Mouse (Mus musculus): ENCODE data around the gene Haus5. TPM values are rescaled to one million over a fixed set of nuclear protein-coding genes. Genes with fewer than 3 reads are reported as not detected.

The Haus5 gene
- polyA plus RNA-seq, 1 experiment from 2014 or later = 63.5 TPM

- H3K9ac ChIP-seq = peak within 1 kb of the TSS; percentile 89
- WGBS = 2% methylated on average over 44 of the region's 44 CpGs
- DNase-seq (peak; percentile 97), ATAC-seq (ENCODE audit: insufficient read depth) (peak; percentile 96)
- peak within 1 kb of the TSS; percentile 68 for H3K4me2 ChIP-seq
- TF ChIP-seq CTCF (IDR thresholded peaks at IDR 0.05; ENCODE audit: low read depth) = no peak
- no peaks in the 10 kb centered on the region for H3K27me3 ChIP-seq (ENCODE audit: insufficient read depth, low read length)
- peaks cover 35% of the 10 kb centered on the region for H3K36me3 ChIP-seq (ENCODE audit: insufficient read depth)
- 0 out of 2 replicates have a peak, but pooled peaks cover 5% of the 10 kb centered on the region for H3K4me1 ChIP-seq (ENCODE audit: insufficient read depth)
- H3K27ac ChIP-seq (ENCODE audit: low read depth) = peak within 1 kb of the TSS; percentile 25; the same call in 1 of the 2 replicates
- H3K9me3 ChIP-seq (ENCODE audit: low read depth, low read length) = no peaks in the 10 kb centered on the region
- peak within 1 kb of the TSS; percentile 91 for H3K4me3 ChIP-seq (ENCODE audit: low read depth, low read length)
These were observed 39.0 kb downstream of the Haus5 start, which contains the start of gene Cox6b1 for GRCm38 (mm10) chr7:30625530-30626384. Gene Cox6b1, minus strand, starts transcription at chr7:30626151.

- 92% methylated on average over 3 of the region's 3 CpGs for WGBS
- Histone ChIP-seq H3K4me2 (no peak overlapping the region), H3K36me3 (ENCODE audit: insufficient read depth) (peaks cover 80% of the 10 kb centered on the region), H3K9me3 (ENCODE audit: low read depth, low read length) (no peaks in the 10 kb centered on the region), H3K4me1 (ENCODE audit: insufficient read depth) (no peaks in the 10 kb centered on the region), H3K27ac (ENCODE audit: low read depth) (no peak overlapping the region), H3K27me3 (ENCODE audit: insufficient read depth, low read length) (no peaks in the 10 kb centered on the region), H3K4me3 (ENCODE audit: low read depth, low read length) (no peak overlapping the region), H3K9ac (no peak overlapping the region)
- DNase-seq = peak; percentile 51
- peak; percentile 61 for TF ChIP-seq CTCF (IDR thresholded peaks at IDR 0.05; ENCODE audit: low read depth)
- no peak for ATAC-seq (ENCODE audit: insufficient read depth)
These were observed 45.6 kb downstream of the Haus5 start for GRCm38 (mm10) chr7:30619202-30619601.

GRCm38 (mm10) chr7:30618658-30619057 lies 46.1 kb downstream of the Haus5 start:
- no peaks in the 10 kb centered on the region for H3K27me3 ChIP-seq (ENCODE audit: insufficient read depth, low read length)
- WGBS = 92% methylated on average over 9 of the region's 9 CpGs

GRCm38 (mm10) chr7:30615049-30615760 lies 49.6 kb downstream of the Haus5 start:
- Histone ChIP-seq H3K9ac (no peak overlapping the region), H3K9me3 (ENCODE audit: low read depth, low read length) (no peaks in the 10 kb centered on the region), H3K27ac (ENCODE audit: low read depth) (no peak overlapping the region), H3K4me1 (ENCODE audit: insufficient read depth) (no peaks in the 10 kb centered on the region), H3K36me3 (ENCODE audit: insufficient read depth) (peaks cover 47% of the 10 kb centered on the region), H3K27me3 (ENCODE audit: insufficient read depth, low read length) (no peaks in the 10 kb centered on the region), H3K4me2 (no peak overlapping the region), H3K4me3 (ENCODE audit: low read depth, low read length) (no peak overlapping the region)
- no peak for TF ChIP-seq CTCF (IDR thresholded peaks at IDR 0.05; ENCODE audit: low read depth)
- ATAC-seq (ENCODE audit: insufficient read depth) (no peak), DNase-seq (no peak)
- WGBS = 62% methylated on average over 5 of the region's 5 CpGs

More at GRCm38 (mm10) chr7:30618658-30619057, 46.1 kb downstream of the Haus5 start:
- H3K4me2 ChIP-seq = no peak overlapping the region
- H3K36me3 ChIP-seq (ENCODE audit: insufficient read depth) = peaks cover 75% of the 10 kb centered on the region
- no peaks in the 10 kb centered on the region for H3K9me3 ChIP-seq (ENCODE audit: low read depth, low read length)
- ATAC-seq (ENCODE audit: insufficient read depth) = no peak
- no peaks in the 10 kb centered on the region for H3K4me1 ChIP-seq (ENCODE audit: insufficient read depth)
- no peak overlapping the region for H3K4me3 ChIP-seq (ENCODE audit: low read depth, low read length)
- H3K9ac ChIP-seq = no peak overlapping the region
- H3K27ac ChIP-seq (ENCODE audit: low read depth) = no peak overlapping the region
- no peak for DNase-seq
- TF ChIP-seq CTCF (IDR thresholded peaks at IDR 0.05; ENCODE audit: low read depth) = no peak

- ATAC-seq (ENCODE audit: insufficient read depth) (no peak), DNase-seq (peak; percentile 51)
- no peaks in the 10 kb centered on the region for H3K9me3 ChIP-seq (ENCODE audit: low read depth, low read length)
- H3K4me3 ChIP-seq (ENCODE audit: low read depth, low read length) = no peak overlapping the region
- H3K27ac ChIP-seq (ENCODE audit: low read depth) = no peak overlapping the region
- peaks cover 41% of the 10 kb centered on the region for H3K36me3 ChIP-seq (ENCODE audit: insufficient read depth)
- WGBS = 73% methylated on average over 2 of the region's 2 CpGs
- peak; percentile 42 for TF ChIP-seq CTCF (IDR thresholded peaks at IDR 0.05; ENCODE audit: low read depth)
- no peak overlapping the region for H3K9ac ChIP-seq
- no peaks in the 10 kb centered on the region for H3K4me1 ChIP-seq (ENCODE audit: insufficient read depth)
- H3K4me2 ChIP-seq = no peak overlapping the region
- H3K27me3 ChIP-seq (ENCODE audit: insufficient read depth, low read length) = no peaks in the 10 kb centered on the region
These were observed 50.3 kb downstream of the Haus5 start for GRCm38 (mm10) chr7:30614454-30614853.

- Histone ChIP-seq H3K4me2 (no peak overlapping the region), H3K27ac (ENCODE audit: low read depth) (no peak overlapping the region), H3K9me3 (ENCODE audit: low read depth, low read length) (no peaks in the 10 kb centered on the region), H3K36me3 (ENCODE audit: insufficient read depth) (peaks cover 32% of the 10 kb centered on the region), H3K4me1 (ENCODE audit: insufficient read depth) (no peaks in the 10 kb centered on the region), H3K9ac (no peak overlapping the region), H3K27me3 (ENCODE audit: insufficient read depth, low read length) (no peaks in the 10 kb centered on the region), H3K4me3 (ENCODE audit: low read depth, low read length) (no peak overlapping the region)
- TF ChIP-seq CTCF (IDR thresholded peaks at IDR 0.05; ENCODE audit: low read depth) = peak; percentile 72
- ATAC-seq (ENCODE audit: insufficient read depth) (peak; percentile 57; the same call in 1 of the 2 replicates), DNase-seq (peak; percentile 79)
- 21% methylated on average over 14 of the region's 14 CpGs for WGBS
These were observed 51.2 kb downstream of the Haus5 start for GRCm38 (mm10) chr7:30613529-30614112.
